Comparison of ENCODE assay signal across 25 mouse cellular contexts in the genomic region with DNA sequence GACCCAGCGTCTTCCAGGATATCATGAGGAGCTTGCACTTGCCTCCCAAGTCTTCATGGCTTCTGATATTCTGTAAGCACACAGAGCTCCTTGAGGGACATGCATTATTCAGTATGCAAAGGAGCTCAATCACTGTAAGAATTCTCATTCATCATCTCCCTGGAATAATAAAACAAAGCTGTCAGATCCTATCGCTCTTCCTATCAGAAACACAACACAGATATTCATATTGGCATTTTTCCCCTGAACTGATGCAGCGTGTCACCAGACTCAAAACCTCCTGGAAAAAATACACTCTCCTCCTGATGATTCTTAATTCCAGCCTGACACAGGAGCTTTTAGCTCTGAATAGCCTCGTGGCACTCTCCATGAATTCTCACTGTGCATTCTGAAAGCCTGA.
DNase-seq lines count a peak whose midpoint lies in the region; ATAC-seq lines count a peak whose summit lies in the region.
"Had no signal": no experiment of that assay in that cellular context is flagged by ENCODE, and none has a peak within 500 bp of the region (broad histone marks: within the 10 kb centered on the region; RNA-seq: fewer than 3 reads in every experiment).

No protein-coding gene starts in this region.

- no peak overlapping the region for H3K4me3 ChIP-seq in embryonic facial prominence, embryonic 13.5 days
- no peak overlapping the region for H3K4me3 ChIP-seq in embryonic facial prominence, embryonic 10.5 days
- H3K4me3 ChIP-seq in midbrain, embryonic 11.5 days (ENCODE audit: low read depth, low read length): no peak overlapping the region
- H3K4me3 ChIP-seq in midbrain, embryonic 10.5 days: no peak overlapping the region
- no peak overlapping the region for H3K4me3 ChIP-seq in hindbrain, embryonic 16.5 days (ENCODE audit: low read length)
- H3K4me3 ChIP-seq: erythroblast, embryonic 14.5 days; heart, embryonic 13.5 days; kidney, embryonic 15.5 days; left cerebral cortex, adult 2 months had no signal

- ATAC-seq in embryonic facial prominence, embryonic 13.5 days (ENCODE audit: insufficient number of reproducible peaks, insufficient read depth, low FRiP score, low TSS enrichment, low read depth): no peak
- peak; percentile 42; the same call in 1 of the 2 replicates for ATAC-seq in midbrain, embryonic 11.5 days (ENCODE audit: low FRiP score)
- ATAC-seq in hindbrain, embryonic 16.5 days: peak; percentile 50; the same call in 1 of the 2 replicates
- ATAC-seq: CD4-positive, CD25-positive, alpha-beta regulatory T cell, adult 4 months; intestine, postnatal 0 days; lung, postnatal 0 days; Patski had no signal

- peak overlapping the region; percentile 1; the same call in 1 of the 2 replicates for H3K4me2 ChIP-seq in embryonic facial prominence, embryonic 13.5 days
- no peak overlapping the region for H3K4me2 ChIP-seq in midbrain, embryonic 11.5 days
- no peak overlapping the region for H3K4me2 ChIP-seq in hindbrain, embryonic 16.5 days (ENCODE audit: low read length)
- H3K4me2 ChIP-seq: heart, embryonic 13.5 days; kidney, embryonic 15.5 days had no signal

- H3K9ac ChIP-seq in embryonic facial prominence, embryonic 13.5 days: no peak overlapping the region
- no peak overlapping the region for H3K9ac ChIP-seq in midbrain, embryonic 11.5 days (ENCODE audit: low read length)
- no peak overlapping the region for H3K9ac ChIP-seq in hindbrain, embryonic 16.5 days (ENCODE audit: low read depth, low read length)
- H3K9ac ChIP-seq: heart, embryonic 13.5 days; kidney, embryonic 15.5 days had no signal

- H3K27me3 ChIP-seq in embryonic facial prominence, embryonic 13.5 days: no peaks in the 10 kb centered on the region
- H3K27me3 ChIP-seq in embryonic facial prominence, embryonic 10.5 days (replicated peaks; ENCODE audit: low read depth, poor library complexity, severe bottlenecking): no peaks in the 10 kb centered on the region
- no peaks in the 10 kb centered on the region for H3K27me3 ChIP-seq in midbrain, embryonic 11.5 days (ENCODE audit: control insufficient read depth, insufficient read depth, low read length)
- no peaks in the 10 kb centered on the region for H3K27me3 ChIP-seq in midbrain, embryonic 10.5 days (ENCODE audit: low read depth, poor library complexity, severe bottlenecking)
- H3K27me3 ChIP-seq in hindbrain, embryonic 16.5 days (replicated peaks; ENCODE audit: control insufficient read depth, insufficient read depth, low read length): no peaks in the 10 kb centered on the region
- H3K27me3 ChIP-seq: heart, embryonic 13.5 days; kidney, embryonic 15.5 days had no signal

- DNase-seq in embryonic facial prominence, embryonic 10.5 days (ENCODE audit: low spot score): no peak
- DNase-seq in midbrain, embryonic 11.5 days (ENCODE audit: low spot score, missing footprints): no peak
- DNase-seq in midbrain, embryonic 10.5 days (ENCODE audit: low spot score): no peak
- no peak for DNase-seq in heart, postnatal 36 days
- DNase-seq in heart, adult 9 months (ENCODE audit: low spot score in 2 of 2): no peak
- DNase-seq in right cerebral cortex, adult 2 months (ENCODE audit: low spot score in 2 of 2): no peak
- DNase-seq: adrenal gland, postnatal 10 days; cerebellum, adult 11-12 months; cerebellum, postnatal 25 days; kidney, postnatal 4 days; layer of hippocampus, adult 9-11 months; left cerebral cortex, postnatal 4 days; liver; right cerebral cortex, adult 18-20 months; thymus, postnatal 36 days had no signal

- H3K36me3 ChIP-seq in embryonic facial prominence, embryonic 13.5 days: no peaks in the 10 kb centered on the region
- no peaks in the 10 kb centered on the region for H3K36me3 ChIP-seq in embryonic facial prominence, embryonic 10.5 days (replicated peaks)
- no peaks in the 10 kb centered on the region for H3K36me3 ChIP-seq in midbrain, embryonic 11.5 days (ENCODE audit: control insufficient read depth, insufficient read depth, low read length)
- no peaks in the 10 kb centered on the region for H3K36me3 ChIP-seq in midbrain, embryonic 10.5 days
- H3K36me3 ChIP-seq in hindbrain, embryonic 16.5 days (ENCODE audit: control insufficient read depth, insufficient read depth, low read length): no peaks in the 10 kb centered on the region
- H3K36me3 ChIP-seq: heart, embryonic 13.5 days; kidney, embryonic 15.5 days had no signal

- H3K27ac ChIP-seq in embryonic facial prominence, embryonic 13.5 days: no peak overlapping the region
- no peak overlapping the region for H3K27ac ChIP-seq in embryonic facial prominence, embryonic 10.5 days (replicated peaks)
- no peak overlapping the region for H3K27ac ChIP-seq in midbrain, embryonic 11.5 days (ENCODE audit: low read depth, low read length)
- no peak overlapping the region for H3K27ac ChIP-seq in midbrain, embryonic 10.5 days (replicated peaks)
- H3K27ac ChIP-seq in hindbrain, embryonic 16.5 days (ENCODE audit: low read depth, low read length): no peak overlapping the region
- H3K27ac ChIP-seq: heart, embryonic 13.5 days; kidney, embryonic 15.5 days had no signal

- H3K9me3 ChIP-seq in embryonic facial prominence, embryonic 13.5 days: no peaks in the 10 kb centered on the region
- H3K9me3 ChIP-seq in embryonic facial prominence, embryonic 10.5 days: no peaks in the 10 kb centered on the region
- no peaks in the 10 kb centered on the region for H3K9me3 ChIP-seq in midbrain, embryonic 11.5 days (ENCODE audit: control insufficient read depth, low read length)
- H3K9me3 ChIP-seq in midbrain, embryonic 10.5 days (replicated peaks): no peaks in the 10 kb centered on the region
- H3K9me3 ChIP-seq in hindbrain, embryonic 16.5 days (ENCODE audit: control insufficient read depth, low read length): no peaks in the 10 kb centered on the region
- H3K9me3 ChIP-seq: heart, embryonic 13.5 days; kidney, embryonic 15.5 days had no signal

- peaks cover 5% of the 10 kb centered on the region for H3K4me1 ChIP-seq in embryonic facial prominence, embryonic 13.5 days
- H3K4me1 ChIP-seq in embryonic facial prominence, embryonic 10.5 days: peaks cover 5% of the 10 kb centered on the region; the same call in 1 of the 2 replicates
- no peaks in the 10 kb centered on the region for H3K4me1 ChIP-seq in midbrain, embryonic 11.5 days (ENCODE audit: control insufficient read depth, insufficient read depth, low read length)
- H3K4me1 ChIP-seq in midbrain, embryonic 10.5 days: peaks cover 12% of the 10 kb centered on the region; the same call in 1 of the 2 replicates
- H3K4me1 ChIP-seq in hindbrain, embryonic 16.5 days (ENCODE audit: control insufficient read depth, insufficient read depth, low read depth, low read length): no peaks in the 10 kb centered on the region
- H3K4me1 ChIP-seq: heart, embryonic 13.5 days; kidney, embryonic 15.5 days had no signal

- intact Hi-C loops in heart, postnatal 36 days (cut with DNase I): no loop called here

- WGBS in embryonic facial prominence, embryonic 13.5 days: 30% methylated on average over 4 of the region's 4 CpGs
- WGBS in embryonic facial prominence, embryonic 10.5 days: 62% methylated on average over 4 of the region's 4 CpGs
- 53% methylated on average over 4 of the region's 4 CpGs for WGBS in midbrain, embryonic 11.5 days
- 74% methylated on average over 4 of the region's 4 CpGs for WGBS in midbrain, embryonic 10.5 days
- 29% methylated on average over 4 of the region's 4 CpGs for WGBS in hindbrain, embryonic 16.5 days
